Mouse (Mus musculus) heart, embryonic 11.5 days (tissue): ENCODE measurements around the gene Pard3. TPM values are rescaled to one million over a fixed set of nuclear protein-coding genes. Genes with fewer than 3 reads are reported as not detected.

ENCODE experiments used
- ATAC-seq: fragments of 200-750 bp; cut with Nextera tagmentation; replicated peaks from 2 replicates; pipeline ENCODE4 v1.8.0; 2017; ENCODE audit warnings: moderate library complexity; ENCODE audit not compliant: insufficient number of reproducible peaks, low FRiP score, low TSS enrichment
- H3K27ac ChIP-seq: fragments of 300-500 bp; sonication (generic); 2 replicates; pipeline ENCODE4 v1.5.1; 2014; ENCODE audit warnings: mild to moderate bottlenecking, low read depth, low read length
- H3K27me3 ChIP-seq: fragments of 300-500 bp; sonication (generic); 2 replicates; pipeline ENCODE4 v1.6.1; 2014; ENCODE audit warnings: mild to moderate bottlenecking, low read length, mixed read lengths; ENCODE audit not compliant: control insufficient read depth, insufficient read depth
- H3K36me3 ChIP-seq: fragments of 300-500 bp; sonication (generic); 2 replicates; pipeline ENCODE4 v1.6.1; 2014; ENCODE audit warnings: mild to moderate bottlenecking, low read length, moderate library complexity, mixed read lengths; ENCODE audit not compliant: control insufficient read depth, insufficient read depth
- H3K4me1 ChIP-seq: fragments of 300-500 bp; sonication (generic); 2 replicates; pipeline ENCODE4 v1.6.1; 2014; ENCODE audit warnings: low read length; ENCODE audit not compliant: control insufficient read depth, insufficient read depth
- H3K4me2 ChIP-seq: fragments of 300-500 bp; sonication (generic); 2 replicates; pipeline ENCODE4 v1.6.1; 2014; ENCODE audit warnings: mild to moderate bottlenecking, moderate library complexity
- H3K4me3 ChIP-seq: fragments of 300-500 bp; sonication (generic); 2 replicates; pipeline ENCODE4 v1.5.1; 2014; ENCODE audit warnings: low read depth, low read length
- H3K9ac ChIP-seq: fragments of 300-500 bp; sonication (generic); 2 replicates; pipeline ENCODE4 v1.6.1; 2014; ENCODE audit warnings: mild to moderate bottlenecking, low read depth, low read length, moderate library complexity
- H3K9me3 ChIP-seq: fragments of 300-500 bp; sonication (generic); replicated peaks from 2 replicates; pipeline ENCODE4 v1.6.1; 2016; ENCODE audit warnings: low read length; ENCODE audit not compliant: control insufficient read depth
- WGBS: fragments of 180-500 bp; shearing (Covaris S2); extraction: QIAGEN DNeasy Blood & Tissue Kit; methylation state at CpG from one replicate; pipeline ENCODE4 v1.1.7; 2014; ENCODE audit not compliant: insufficient replicate concordance; 5-methylcytosine and 5-hydroxymethylcytosine counted together
- polyA plus RNA-seq: library from polyadenylated mRNA; unstranded; fragments of >200 nt; fragmentation: Nextera tagmentation; extraction: Ambion mirVana; gene quantifications from 2 replicates; pipeline ENCODE4 v1.2.1, GENCODE M21; 2014

The Pard3 gene
- polyA plus RNA-seq, 1 experiment from 2014 or later, result 24.0 TPM

DNA sequence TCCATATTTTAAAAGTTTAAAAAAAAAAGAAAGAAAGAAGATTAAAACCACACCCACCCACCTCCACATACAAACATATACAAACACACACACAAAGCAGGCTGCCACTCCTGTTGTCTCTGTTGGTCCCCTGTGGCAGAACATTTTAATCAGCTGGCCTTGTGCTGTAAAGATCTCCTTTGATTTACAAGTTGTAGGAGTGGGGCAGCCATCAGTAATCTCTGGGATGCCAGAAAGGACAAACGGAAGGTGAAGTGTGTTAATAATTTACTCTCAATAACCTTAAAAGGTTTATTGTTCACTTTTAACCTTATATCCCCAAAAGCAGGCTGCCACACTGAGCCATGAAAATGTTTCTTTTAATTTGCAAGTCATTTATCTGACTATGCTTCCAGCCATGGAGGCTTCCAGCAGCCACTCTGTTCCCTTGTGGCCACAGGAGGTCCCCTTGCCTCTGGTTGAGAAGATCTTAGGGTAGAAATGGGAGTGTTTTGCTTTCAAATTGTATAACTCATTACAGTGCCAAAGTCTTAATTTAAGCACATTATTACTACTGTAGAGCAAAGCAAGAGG is 448.4 kb downstream of the Pard3 start:
- Histone ChIP-seq H3K4me1 (peaks cover 15% of the 10 kb centered on the region), H3K27me3 (no peaks in the 10 kb centered on the region), H3K9ac (no peak overlapping the region), H3K9me3 (no peaks in the 10 kb centered on the region), H3K27ac (no peak overlapping the region), H3K36me3 (no peaks in the 10 kb centered on the region), H3K4me3 (no peak overlapping the region), H3K4me2 (no peak overlapping the region)
- ATAC-seq, result no peak
- WGBS, result 67% methylated on average over 1 of the region's 1 CpGs

DNA sequence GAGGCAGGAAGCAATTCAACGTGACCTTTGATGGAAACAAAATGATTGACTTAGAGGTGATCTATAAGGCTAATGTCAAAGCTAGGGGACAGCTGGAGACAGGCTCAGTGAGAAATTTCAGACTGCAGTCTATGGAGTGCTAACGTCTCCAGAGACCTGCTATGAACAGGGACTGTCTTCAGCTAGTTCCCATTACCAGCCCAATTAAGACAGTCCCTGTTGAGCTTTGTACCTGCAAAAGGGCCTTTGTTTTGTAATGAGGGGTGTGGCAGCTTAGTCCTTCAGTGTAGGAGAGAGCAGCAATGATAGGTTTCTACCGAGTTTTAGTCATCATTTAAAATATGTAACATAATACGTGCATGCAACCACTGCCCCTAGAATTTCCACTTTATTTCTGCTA is 448.9 kb downstream of the Pard3 start:
- no peak overlapping the region for H3K4me3 ChIP-seq
- 60% methylated on average over 4 of the region's 4 CpGs for WGBS
- H3K9me3 ChIP-seq, result no peaks in the 10 kb centered on the region
- H3K27ac ChIP-seq, result no peak overlapping the region
- H3K4me1 ChIP-seq, result peaks cover 15% of the 10 kb centered on the region
- no peaks in the 10 kb centered on the region for H3K27me3 ChIP-seq
- no peaks in the 10 kb centered on the region for H3K36me3 ChIP-seq
- ATAC-seq, result no peak
- no peak overlapping the region for H3K4me2 ChIP-seq
- no peak overlapping the region for H3K9ac ChIP-seq

DNA sequence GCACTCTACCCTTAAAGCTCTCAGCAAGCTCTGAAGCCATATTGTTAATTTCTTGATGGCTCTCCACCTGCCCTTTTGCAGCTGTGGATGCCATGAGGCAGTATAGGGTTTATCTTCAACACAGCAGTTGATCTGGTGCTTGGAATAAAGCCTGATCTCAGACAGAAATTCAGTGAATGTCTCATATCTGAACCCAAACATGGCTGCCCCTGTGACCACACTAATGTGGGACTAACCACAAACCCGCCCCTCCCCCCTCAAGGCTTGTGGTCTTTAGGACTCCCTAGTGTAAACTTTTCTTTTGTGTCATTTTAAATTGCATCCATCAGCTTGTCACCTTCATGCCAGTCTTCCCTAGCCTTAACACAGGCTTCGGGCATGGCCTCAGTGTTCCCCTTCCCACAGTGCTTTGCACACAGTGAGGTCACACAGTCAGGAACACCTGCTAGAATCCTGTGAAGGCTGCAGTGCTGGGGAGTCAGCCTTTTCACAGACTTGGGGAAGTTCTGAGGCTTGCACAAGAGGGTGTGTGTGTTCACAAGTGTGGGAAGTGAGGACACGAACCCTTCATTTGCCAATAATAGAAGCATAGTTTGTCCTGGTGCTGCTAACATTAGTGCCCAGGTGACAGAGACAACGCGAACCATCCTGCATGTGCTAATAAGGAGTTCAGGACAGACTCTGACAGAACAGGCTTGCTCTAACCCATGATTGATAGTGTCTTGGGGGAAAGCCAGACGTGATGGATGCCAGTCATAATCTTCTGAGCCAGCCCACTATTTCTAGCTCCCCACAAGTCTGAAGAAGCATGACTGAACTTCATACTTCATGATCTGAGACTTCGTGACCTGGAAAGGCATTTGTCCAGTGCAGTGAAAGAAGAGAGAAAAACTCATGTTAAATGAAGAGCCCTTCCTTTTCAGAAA is 451.4 kb downstream of the Pard3 start:
- Histone ChIP-seq H3K9me3 (no peaks in the 10 kb centered on the region), H3K27ac (peak overlapping the region; percentile 18; the same call in 1 of the 2 replicates), H3K4me3 (no peak overlapping the region), H3K4me1 (peaks cover 19% of the 10 kb centered on the region), H3K4me2 (no peak overlapping the region), H3K27me3 (no peaks in the 10 kb centered on the region), H3K36me3 (no peaks in the 10 kb centered on the region), H3K9ac (no peak overlapping the region)
- no peak for ATAC-seq
- 58% methylated on average over 7 of the region's 7 CpGs for WGBS

DNA sequence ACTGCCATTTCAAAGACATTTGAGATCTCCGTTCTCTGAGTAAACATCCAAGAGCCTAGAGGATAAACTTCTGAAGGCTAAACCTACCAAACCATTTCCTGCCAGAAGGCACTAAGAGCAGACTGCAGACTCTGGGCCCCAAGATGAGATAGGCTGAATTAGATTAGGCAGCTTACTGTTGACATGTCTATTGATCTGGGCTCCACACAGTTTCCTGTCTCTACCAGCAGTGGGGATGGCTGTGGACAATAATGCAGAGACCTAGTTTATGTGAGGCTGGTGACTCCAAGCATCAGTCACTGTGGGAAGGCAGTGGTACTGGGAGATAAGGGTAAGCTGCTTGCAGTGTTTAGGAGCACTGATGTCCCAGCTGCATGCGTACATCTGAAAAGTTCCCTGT is 452.4 kb downstream of the Pard3 start:
- no peaks in the 10 kb centered on the region for H3K9me3 ChIP-seq
- 33% methylated on average over 2 of the region's 2 CpGs for WGBS
- H3K27ac ChIP-seq, result no peak overlapping the region; the same call in 1 of the 2 replicates
- H3K4me2 ChIP-seq, result no peak overlapping the region
- H3K9ac ChIP-seq, result no peak overlapping the region
- peak; percentile 55; the same call in 1 of the 2 replicates for ATAC-seq
- no peak overlapping the region for H3K4me3 ChIP-seq
- H3K4me1 ChIP-seq, result peaks cover 19% of the 10 kb centered on the region
- no peaks in the 10 kb centered on the region for H3K36me3 ChIP-seq
- H3K27me3 ChIP-seq, result no peaks in the 10 kb centered on the region

DNA sequence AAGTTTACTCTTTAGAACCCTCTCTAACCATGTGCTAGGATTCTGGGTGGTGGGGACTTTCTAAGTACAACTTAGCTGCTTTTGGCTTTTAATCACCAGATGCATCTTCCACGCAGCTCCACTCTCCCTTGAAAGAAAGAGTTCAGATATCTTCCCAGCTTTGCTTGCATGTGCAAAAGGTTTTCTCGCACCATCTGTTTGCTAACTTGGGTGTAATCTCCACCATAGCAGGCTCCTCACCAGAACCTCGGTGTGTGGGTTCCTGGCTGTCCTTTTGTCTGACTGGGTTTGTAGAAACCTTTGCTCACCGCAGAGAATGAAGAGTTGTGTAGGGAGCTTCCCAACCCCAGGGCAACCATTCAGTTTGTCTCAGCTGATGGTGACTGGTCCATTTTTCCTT is 462.0 kb downstream of the Pard3 start:
- ATAC-seq, result no peak
- Histone ChIP-seq H3K27ac (no peak overlapping the region), H3K36me3 (no peaks in the 10 kb centered on the region), H3K9ac (no peak overlapping the region), H3K4me2 (no peak overlapping the region), H3K4me1 (no peaks in the 10 kb centered on the region), H3K4me3 (no peak overlapping the region), H3K27me3 (no peaks in the 10 kb centered on the region), H3K9me3 (no peaks in the 10 kb centered on the region)
- WGBS, result 63% methylated on average over 4 of the region's 4 CpGs

DNA sequence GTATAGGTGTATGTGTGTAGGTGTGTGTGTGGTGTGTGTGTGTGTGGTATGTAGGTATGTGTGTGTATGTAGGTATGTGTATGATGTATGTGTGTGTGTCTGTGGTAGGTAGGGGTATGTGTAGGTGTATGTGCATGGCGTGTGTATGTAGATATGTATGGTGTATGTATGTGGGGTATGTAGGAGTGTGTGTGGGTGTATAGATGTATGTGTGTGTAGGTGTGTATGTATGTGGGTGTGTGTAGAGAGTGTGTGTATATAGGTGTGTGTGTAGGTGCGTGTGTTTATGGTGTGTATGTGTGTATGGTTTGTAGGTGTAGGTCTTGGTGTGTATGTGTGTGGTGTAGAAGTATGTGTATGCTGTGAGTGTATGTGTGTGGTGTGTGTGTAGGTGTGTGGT is 464.6 kb downstream of the Pard3 start:
- Histone ChIP-seq H3K9me3 (no peaks in the 10 kb centered on the region), H3K36me3 (no peaks in the 10 kb centered on the region), H3K4me1 (peaks cover 2% of the 10 kb centered on the region; the same call in 1 of the 2 replicates), H3K27ac (no peak overlapping the region), H3K4me2 (no peak overlapping the region), H3K27me3 (no peaks in the 10 kb centered on the region), H3K9ac (no peak overlapping the region), H3K4me3 (no peak overlapping the region)
- WGBS, result 87% methylated on average over 2 of the region's 2 CpGs
- ATAC-seq, result peak; percentile 39; the same call in 1 of the 2 replicates

DNA sequence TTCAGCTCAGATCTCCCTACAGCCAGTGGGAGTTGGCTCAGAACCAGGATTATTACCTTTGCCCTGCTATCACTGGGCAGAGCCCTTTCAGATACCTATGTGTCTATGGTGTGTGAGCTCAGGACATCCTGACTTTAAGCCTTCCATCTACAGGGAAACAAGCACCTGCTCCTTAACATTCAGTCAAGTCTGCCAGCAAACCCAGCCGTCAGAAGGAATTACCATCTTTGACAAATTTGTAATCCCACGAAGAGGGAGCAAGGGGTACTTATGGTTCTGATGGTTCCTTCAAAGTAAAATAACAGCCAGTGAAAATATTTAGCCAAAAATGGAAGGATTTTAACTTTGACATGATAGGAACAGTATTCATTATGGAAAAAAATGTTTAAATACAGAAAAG is 466.1 kb downstream of the Pard3 start:
- Histone ChIP-seq H3K4me1 (peaks cover 2% of the 10 kb centered on the region; the same call in 1 of the 2 replicates), H3K4me3 (no peak overlapping the region), H3K27me3 (no peaks in the 10 kb centered on the region), H3K27ac (no peak overlapping the region), H3K9me3 (no peaks in the 10 kb centered on the region), H3K4me2 (no peak overlapping the region), H3K36me3 (no peaks in the 10 kb centered on the region), H3K9ac (no peak overlapping the region)
- ATAC-seq, result no peak
- WGBS, result 95% methylated on average over 2 of the region's 2 CpGs

DNA sequence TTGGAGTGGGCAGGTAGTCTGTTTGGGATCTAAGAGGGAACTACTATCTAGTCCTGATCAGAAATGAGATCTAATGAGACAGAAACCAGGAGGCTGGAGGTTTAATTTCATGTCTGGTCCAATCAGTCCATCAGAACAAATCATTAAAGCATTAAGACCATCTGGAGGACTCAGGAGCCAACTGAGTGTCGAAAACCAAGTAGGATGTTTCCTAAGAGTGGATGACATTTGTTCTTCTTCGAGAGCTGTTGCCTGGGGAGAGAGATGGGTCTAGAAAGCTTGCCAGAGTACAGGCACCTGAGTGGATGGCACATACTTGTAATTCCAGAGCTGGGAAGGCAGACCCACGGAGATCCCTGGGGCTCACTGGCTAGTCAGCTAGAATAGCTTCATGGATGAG is 468.2 kb downstream of the Pard3 start:
- WGBS, result 62% methylated on average over 3 of the region's 3 CpGs
- no peaks in the 10 kb centered on the region for H3K9me3 ChIP-seq
- H3K9ac ChIP-seq, result no peak overlapping the region
- H3K4me2 ChIP-seq, result no peak overlapping the region
- H3K27me3 ChIP-seq, result no peaks in the 10 kb centered on the region
- no peaks in the 10 kb centered on the region for H3K36me3 ChIP-seq
- peaks cover 2% of the 10 kb centered on the region; the same call in 1 of the 2 replicates for H3K4me1 ChIP-seq
- H3K4me3 ChIP-seq, result no peak overlapping the region
- no peak overlapping the region for H3K27ac ChIP-seq
- ATAC-seq, result no peak
